Comparison of ENCODE assay signal across 8 mouse cellular contexts in the genomic region with DNA sequence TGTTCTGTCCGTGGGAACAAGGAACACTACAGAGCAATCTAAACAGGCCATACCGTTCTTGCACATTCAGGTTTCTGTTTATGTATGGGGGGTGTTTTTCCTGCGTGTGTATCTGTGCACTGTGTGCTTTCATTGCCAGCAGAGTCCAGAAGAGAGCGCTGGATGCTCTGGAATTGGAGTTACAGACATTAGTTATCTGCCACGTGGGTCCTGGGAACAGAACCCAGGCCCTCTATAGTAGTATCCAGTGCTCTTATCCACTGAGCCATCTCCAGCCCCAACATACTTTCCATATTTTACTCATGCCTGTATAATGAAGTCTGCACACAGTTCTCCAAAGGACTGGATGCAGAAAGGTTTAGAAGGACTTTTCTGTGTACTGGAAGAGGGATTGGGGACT. TPM values are rescaled to one million over a fixed set of nuclear protein-coding genes. Genes with fewer than 3 reads are reported as not detected.
A peak's percentile ranks its signal among the peaks of the same experiment; 100 is the strongest.
DNase-seq lines count a peak whose midpoint lies in the region; ATAC-seq and TF ChIP-seq lines count a peak whose summit lies in the region.

No protein-coding gene starts in this region.

- H3K36me3 ChIP-seq in liver, adult 2 months (ENCODE audit: control insufficient read depth, insufficient read depth, low read length), result no peaks in the 10 kb centered on the region
- H3K36me3 ChIP-seq in embryonic facial prominence, embryonic 13.5 days, result no peaks in the 10 kb centered on the region
- H3K36me3 ChIP-seq in intestine, embryonic 16.5 days (ENCODE audit: control insufficient read depth, insufficient read depth, low read length), result no peaks in the 10 kb centered on the region
- H3K36me3 ChIP-seq in neural tube, embryonic 12.5 days, result no peaks in the 10 kb centered on the region

- H3K4me1 ChIP-seq in liver, adult 2 months (ENCODE audit: control insufficient read depth, insufficient read depth, low read length), result no peaks in the 10 kb centered on the region
- H3K4me1 ChIP-seq in embryonic facial prominence, embryonic 13.5 days, result peaks cover 28% of the 10 kb centered on the region
- peaks cover 9% of the 10 kb centered on the region for H3K4me1 ChIP-seq in intestine, embryonic 16.5 days (ENCODE audit: control insufficient read depth, insufficient read depth, low read length)
- peaks cover 11% of the 10 kb centered on the region for H3K4me1 ChIP-seq in neural tube, embryonic 12.5 days

- intact Hi-C loops in left cerebral cortex, postnatal 4 days (cut with DNase I), result loop anchor here (2.0 to 5.0 kb wide), 2 partner anchors 49 to 196 kb away; no protein-coding TSS in a partner anchor

- peaks cover 4% of the 10 kb centered on the region for H3K9me3 ChIP-seq in embryonic facial prominence, embryonic 13.5 days
- H3K9me3 ChIP-seq in intestine, embryonic 16.5 days (ENCODE audit: control insufficient read depth, low read length), result no peaks in the 10 kb centered on the region
- no peaks in the 10 kb centered on the region for H3K9me3 ChIP-seq in neural tube, embryonic 12.5 days

- WGBS in liver, adult 2 months, result 3% methylated on average over 5 of the region's 5 CpGs
- WGBS in embryonic facial prominence, embryonic 13.5 days, result 1% methylated on average over 5 of the region's 5 CpGs
- 0% methylated on average over 5 of the region's 5 CpGs for whole genome bisulfite sequencing in intestine, embryonic 16.5 days
- WGBS in neural tube, embryonic 12.5 days, result 3% methylated on average over 5 of the region's 5 CpGs

- peak overlapping the region; percentile 80 for H3K4me2 ChIP-seq in embryonic facial prominence, embryonic 13.5 days
- H3K4me2 ChIP-seq in intestine, embryonic 16.5 days (ENCODE audit: low read depth, low read length), result peak overlapping the region; percentile 77
- peak overlapping the region; percentile 78 for H3K4me2 ChIP-seq in neural tube, embryonic 12.5 days (replicated peaks)

- H3K9ac ChIP-seq in liver, adult 2 months (ENCODE audit: low read depth, low read length), result peak overlapping the region; percentile 75
- H3K9ac ChIP-seq in embryonic facial prominence, embryonic 13.5 days, result peak overlapping the region; percentile 78
- peak overlapping the region; percentile 78 for H3K9ac ChIP-seq in intestine, embryonic 16.5 days (ENCODE audit: low read depth, low read length)
- H3K9ac ChIP-seq in neural tube, embryonic 12.5 days, result peak overlapping the region; percentile 81

- ATAC-seq in embryonic facial prominence, embryonic 13.5 days (ENCODE audit: insufficient number of reproducible peaks, insufficient read depth, low FRiP score, low TSS enrichment, low read depth), result no peak
- peak; percentile 3; the same call in 1 of the 2 replicates for ATAC-seq in intestine, embryonic 16.5 days
- no peak; the same call in 1 of the 2 replicates for ATAC-seq in neural tube, embryonic 12.5 days (ENCODE audit: low FRiP score, low read depth)

- H3K27me3 ChIP-seq in liver, adult 2 months (ENCODE audit: control insufficient read depth, insufficient read depth, low read length), result no peaks in the 10 kb centered on the region
- no peaks in the 10 kb centered on the region for H3K27me3 ChIP-seq in embryonic facial prominence, embryonic 13.5 days
- H3K27me3 ChIP-seq in intestine, embryonic 16.5 days (replicated peaks; ENCODE audit: control insufficient read depth, insufficient read depth, low read length), result no peaks in the 10 kb centered on the region
- H3K27me3 ChIP-seq in neural tube, embryonic 12.5 days (replicated peaks), result no peaks in the 10 kb centered on the region

- H3K27ac ChIP-seq in liver, adult 2 months (replicated peaks; ENCODE audit: insufficient read depth, low read depth, low read length), result no peak overlapping the region
- H3K27ac ChIP-seq in embryonic facial prominence, embryonic 13.5 days, result peak overlapping the region; percentile 55
- H3K27ac ChIP-seq in intestine, embryonic 16.5 days (ENCODE audit: low read length), result peak overlapping the region; percentile 55; the same call in 1 of the 2 replicates
- H3K27ac ChIP-seq in neural tube, embryonic 12.5 days, result 0 out of 2 replicates have a peak overlapping the region, but pooled peaks have one; percentile 50

- H3K4me3 ChIP-seq in liver, adult 2 months (ENCODE audit: insufficient read depth, low read depth, low read length), result peak overlapping the region; percentile 82
- H3K4me3 ChIP-seq in embryonic facial prominence, embryonic 13.5 days, result peak overlapping the region; percentile 85
- H3K4me3 ChIP-seq in intestine, embryonic 16.5 days (ENCODE audit: low read length), result peak overlapping the region; percentile 81
- H3K4me3 ChIP-seq in neural tube, embryonic 12.5 days, result peak overlapping the region; percentile 84

- H3K79me2 ChIP-seq in liver, adult 2 months (ENCODE audit: control insufficient read depth, insufficient read depth, low read length), result 0 out of 2 replicates have a peak, but pooled peaks cover 4% of the 10 kb centered on the region

- no peak for TF ChIP-seq CTCF in liver, adult 2 months (IDR thresholded peaks at IDR 0.05; ENCODE audit: low read depth, low read length)

- no peak for TF ChIP-seq POLR2A in liver, adult 2 months (IDR thresholded peaks at IDR 0.05; ENCODE audit: extremely low read depth, insufficient read depth, low read length)

- no peak for DNase-seq in liver, adult 2 months (ENCODE audit: extremely low read depth, low read depth, low spot score)
- DNase-seq in liver, result no peak
- no peak for DNase-seq in left cerebral cortex, postnatal 4 days
- no peak for DNase-seq in thymus, postnatal 25 days
- no peak for DNase-seq in kidney, adult 8-10 months

RNA-seq across cellular contexts. Expression of gene Wrb, which starts 0.6 kb away (rescaled TPM):
- total RNA-seq in liver, adult 2 months (2014; rRNA removed), result 4.6 and 7.4 TPM in 2 replicates
- polyA plus RNA-seq in liver, adult 2 months (2012; rRNA removed), result 14.0 and 17.5 TPM in 2 replicates
- polyA plus RNA-seq in embryonic facial prominence, embryonic 13.5 days (2015; fragmentation: Nextera tagmentation; extraction: Ambion mirVana), result 59.9 and 61.4 TPM in 2 replicates
- 46.9 and 53.2 TPM in 2 replicates for polyA plus RNA-seq in intestine, embryonic 16.5 days (2015; fragmentation: Nextera tagmentation; extraction: Ambion mirVana)
- 120 and 123 TPM in 2 replicates for polyA plus RNA-seq in neural tube, embryonic 12.5 days (2016; fragmentation: Nextera tagmentation; extraction: Ambion mirVana)
- 100 to 1,000 TPM in 1 of 2 experiments, 10 to 100 TPM in 1; 93.0 to 117 TPM for total RNA-seq in left cerebral cortex, postnatal 4 days (2021)

RNA-seq across cellular contexts. Expression of gene Hmgn1, which starts 18.3 kb away (rescaled TPM):
- total RNA-seq in liver, adult 2 months (2014; rRNA removed), result 43.9 and 48.3 TPM in 2 replicates
- polyA plus RNA-seq in liver, adult 2 months (2012; rRNA removed), result 11.4 and 15.0 TPM in 2 replicates
- polyA plus RNA-seq in embryonic facial prominence, embryonic 13.5 days (2015; fragmentation: Nextera tagmentation; extraction: Ambion mirVana), result 752 and 768 TPM in 2 replicates
- polyA plus RNA-seq in intestine, embryonic 16.5 days (2015; fragmentation: Nextera tagmentation; extraction: Ambion mirVana), result 404 and 487 TPM in 2 replicates
- polyA plus RNA-seq in neural tube, embryonic 12.5 days (2016; fragmentation: Nextera tagmentation; extraction: Ambion mirVana), result 680 and 694 TPM in 2 replicates
- total RNA-seq in left cerebral cortex, postnatal 4 days (2021), result 100 to 1,000 TPM; 102 to 103 TPM

RNA-seq across cellular contexts. Expression of gene Lca5l, which starts 46.3 kb away (rescaled TPM):
- total RNA-seq in liver, adult 2 months (2014; rRNA removed), result 0.07 and 0.09 TPM in 2 replicates
- polyA plus RNA-seq in liver, adult 2 months (2012; rRNA removed), result not detected in 2 replicates
- polyA plus RNA-seq in embryonic facial prominence, embryonic 13.5 days (2015; fragmentation: Nextera tagmentation; extraction: Ambion mirVana), result 1.7 and 2.0 TPM in 2 replicates
- polyA plus RNA-seq in intestine, embryonic 16.5 days (2015; fragmentation: Nextera tagmentation; extraction: Ambion mirVana), result 0.43 and 0.50 TPM in 2 replicates
- 1.6 and 1.7 TPM in 2 replicates for polyA plus RNA-seq in neural tube, embryonic 12.5 days (2016; fragmentation: Nextera tagmentation; extraction: Ambion mirVana)
- 1 to 10 TPM; 1.7 to 2.0 TPM for total RNA-seq in left cerebral cortex, postnatal 4 days (2021)

RNA-seq across cellular contexts. Expression of gene Sh3bgr, which starts 54.4 kb away (rescaled TPM):
- total RNA-seq in liver, adult 2 months (2014; rRNA removed), result 0.55 and 0.60 TPM in 2 replicates
- 0.36 TPM in 1 of 2 replicates, not detected in the other for polyA plus RNA-seq in liver, adult 2 months (2012; rRNA removed)
- polyA plus RNA-seq in embryonic facial prominence, embryonic 13.5 days (2015; fragmentation: Nextera tagmentation; extraction: Ambion mirVana), result 1.4 and 1.9 TPM in 2 replicates
- polyA plus RNA-seq in intestine, embryonic 16.5 days (2015; fragmentation: Nextera tagmentation; extraction: Ambion mirVana), result 31.6 and 33.1 TPM in 2 replicates
- polyA plus RNA-seq in neural tube, embryonic 12.5 days (2016; fragmentation: Nextera tagmentation; extraction: Ambion mirVana), result 2.5 and 4.6 TPM in 2 replicates
- total RNA-seq in left cerebral cortex, postnatal 4 days (2021), result 1 to 10 TPM; 1.9 to 3.3 TPM

Comparison
In these comparisons a context has a peak if more than half of its experiments do, and no peak if none do; other contexts are left out.
1. RNA of gene Hmgn1, which starts 18.3 kb away (polyA plus RNA-seq): 752 to 768 TPM in embryonic facial prominence, embryonic 13.5 days, 680 to 694 TPM in neural tube, embryonic 12.5 days and 404 to 487 TPM in intestine, embryonic 16.5 days; 11.4 to 15.0 TPM in liver, adult 2 months; every median in the first group is over 10 times any median in the second.
2. Peak in every context shown above with its lines, with median percentiles within 50 percentile points of each other: H3K4me3 ChIP-seq, H3K9ac ChIP-seq and H3K4me2 ChIP-seq.